Mouse (Mus musculus) CH12.LX (cell line): ENCODE measurements around the gene Cpeb3. TPM values are rescaled to one million over a fixed set of nuclear protein-coding genes. Genes with fewer than 3 reads are reported as not detected.
"Not testable (repeated sequence)": the region's sequence is repeated elsewhere in the genome, so short reads cannot be mapped to it uniquely, and the experiment has no call there.

ENCODE experiments used
- DNase-seq: peaks from one replicate; pipeline ENCODE4 v3.0.0-alpha.2; 2013; ENCODE audit errors: extremely low read depth
- H3K27ac ChIP-seq: 2 replicates; pipeline ENCODE4 v1.5.1; 2012; ENCODE audit warnings: low read depth, mild to moderate bottlenecking, control low read depth, moderate library complexity; ENCODE audit not compliant: insufficient read depth
- H3K27me3 ChIP-seq: replicated peaks from 2 replicates; pipeline ENCODE3; 2012; ENCODE audit warnings: inconsistent platforms
- H3K36me3 ChIP-seq, 2 experiments: replicated peaks in 1 of 2; 2 replicates each; pipeline versions ENCODE3 to v1.6.1; 2012; ENCODE audit warnings: inconsistent platforms in 1 of 2, low read length in 1 of 2, mild to moderate bottlenecking in 1 of 2, mixed read lengths in 1 of 2, moderate library complexity in 1 of 2; ENCODE audit not compliant: control insufficient read depth in 1 of 2, insufficient read depth in 1 of 2
- H3K4me1 ChIP-seq, 2 experiments: 2 replicates each; pipeline ENCODE4 v1.6.1; 2012; ENCODE audit warnings: inconsistent platforms in 1 of 2, moderate library complexity in 1 of 2; ENCODE audit not compliant: insufficient read depth in 2 of 2, control insufficient read depth in 1 of 2
- H3K4me2 ChIP-seq: 2 replicates; pipeline ENCODE4 v1.6.1; 2012; ENCODE audit warnings: low read depth, mild to moderate bottlenecking, control low read depth; ENCODE audit not compliant: poor library complexity, insufficient read depth, severe bottlenecking
- H3K4me3 ChIP-seq, 3 experiments: fragments of 150-350 bp in 1 of 3; sonication (generic) in 1 of 3; replicated peaks in 1 of 3; 2 replicates each; pipeline versions ENCODE3 to v1.5.1; 2011 to 2012; ENCODE audit warnings: low read depth in 2 of 3, low read length in 2 of 3, mild to moderate bottlenecking in 2 of 3, moderate library complexity in 2 of 3, control low read depth in 1 of 3, improper control_type of control experiment in 1 of 3, inconsistent platforms in 1 of 3, mixed read lengths in 1 of 3; ENCODE audit not compliant: poor library complexity in 1 of 3
- H3K79me2 ChIP-seq: replicated peaks from 2 replicates; pipeline ENCODE4 v1.6.1; 2012; ENCODE audit warnings: mild to moderate bottlenecking, moderate library complexity; ENCODE audit not compliant: control insufficient read depth, poor library complexity, insufficient read depth, severe bottlenecking; ENCODE audit errors: extremely low read depth
- H3K9ac ChIP-seq: 2 replicates; pipeline ENCODE4 v1.6.1; 2012; ENCODE audit warnings: low read depth, mild to moderate bottlenecking, control low read depth, moderate library complexity; ENCODE audit not compliant: insufficient read depth
- H3K9me3 ChIP-seq: replicated peaks from 2 replicates; pipeline ENCODE3; 2012; ENCODE audit warnings: low read length, inconsistent platforms, mixed read lengths
- BHLHE40 ChIP-seq: IDR thresholded peaks from 2 replicates; pipeline ENCODE4 v1.6.1; 2011; ENCODE audit warnings: mild to moderate bottlenecking, low read depth, low read length, improper control_type of control experiment
- CHD2 ChIP-seq: IDR thresholded peaks from 2 replicates; pipeline ENCODE4 v1.6.1; 2011; ENCODE audit warnings: low read length, improper control_type of control experiment
- ELF1 ChIP-seq: IDR thresholded peaks from 2 replicates; pipeline ENCODE4 v1.6.1; 2014; ENCODE audit warnings: low read depth, mild to moderate bottlenecking, inconsistent platforms, low read length, improper control_type of control experiment
- EP300 ChIP-seq: IDR thresholded peaks from 2 replicates; pipeline ENCODE4 v1.6.1; 2011; ENCODE audit warnings: low read length, improper control_type of control experiment
- ETS1 ChIP-seq: conservative IDR thresholded peaks from 2 replicates; pipeline ENCODE4 v1.6.1; 2012; ENCODE audit warnings: low read depth, mild to moderate bottlenecking, inconsistent platforms, low read length, improper control_type of control experiment, moderate library complexity
- HCFC1 ChIP-seq: IDR thresholded peaks from 2 replicates; pipeline ENCODE4 v1.6.1; 2012; ENCODE audit warnings: low read depth, mild to moderate bottlenecking, inconsistent platforms, low read length, improper control_type of control experiment
- IRF4 ChIP-seq: IDR thresholded peaks from 2 replicates; pipeline ENCODE4 v1.6.1; 2014; ENCODE audit warnings: low read depth, mild to moderate bottlenecking, inconsistent platforms, low read length, improper control_type of control experiment
- JUN ChIP-seq: IDR thresholded peaks from 2 replicates; pipeline ENCODE4 v1.6.1; 2011; ENCODE audit warnings: low read depth, mild to moderate bottlenecking, low read length, improper control_type of control experiment, moderate library complexity; ENCODE audit not compliant: insufficient read depth
- JUND ChIP-seq: conservative IDR thresholded peaks from 2 replicates; pipeline ENCODE4 v1.6.1; 2011; ENCODE audit warnings: low read depth, low read length, improper control_type of control experiment
- KAT2A ChIP-seq: IDR thresholded peaks from 2 replicates; pipeline ENCODE4 v1.6.1; 2012; ENCODE audit warnings: low read length, improper control_type of control experiment, inconsistent platforms; ENCODE audit not compliant: insufficient replicate concordance
- MAFK ChIP-seq: IDR thresholded peaks from 2 replicates; pipeline ENCODE4 v1.6.1; 2011; ENCODE audit warnings: low read length, improper control_type of control experiment; ENCODE audit not compliant: insufficient replicate concordance
- MAZ ChIP-seq: IDR thresholded peaks from 2 replicates; pipeline ENCODE4 v1.6.1; 2012; ENCODE audit warnings: low read depth, mild to moderate bottlenecking, inconsistent platforms, low read length, improper control_type of control experiment, moderate library complexity
- MEF2A ChIP-seq: IDR thresholded peaks from 2 replicates; pipeline ENCODE4 v1.6.1; 2014; ENCODE audit warnings: low read depth, mild to moderate bottlenecking, inconsistent platforms, low read length, improper control_type of control experiment, borderline replicate concordance
- MXI1 ChIP-seq: IDR thresholded peaks from 2 replicates; pipeline ENCODE4 v1.6.1; 2011; ENCODE audit warnings: mild to moderate bottlenecking, low read depth, low read length, improper control_type of control experiment
- MYC ChIP-seq: IDR thresholded peaks from 2 replicates; pipeline ENCODE4 v1.6.1; 2011; ENCODE audit warnings: low read depth, mild to moderate bottlenecking, improper control_type of control experiment, low read length
- NELFE ChIP-seq: IDR thresholded peaks from 2 replicates; pipeline ENCODE4 v1.6.1; 2011; ENCODE audit warnings: low read depth, low read length, improper control_type of control experiment
- NRF1 ChIP-seq: IDR thresholded peaks from 2 replicates; pipeline ENCODE4 v1.6.1; 2014; ENCODE audit warnings: low read depth, mild to moderate bottlenecking, inconsistent platforms, low read length, improper control_type of control experiment, moderate library complexity
- PAX5 ChIP-seq: IDR thresholded peaks from 2 replicates; pipeline ENCODE4 v1.6.1; 2012; ENCODE audit warnings: low read length, inconsistent platforms, mixed read lengths
- POLR2AphosphoS2 ChIP-seq: IDR thresholded peaks from 2 replicates; pipeline ENCODE4 v1.6.1; 2011; ENCODE audit warnings: low read depth, low read length, improper control_type of control experiment
- RCOR1 ChIP-seq: conservative IDR thresholded peaks from 2 replicates; pipeline ENCODE4 v1.6.1; 2012; ENCODE audit warnings: low read depth, mild to moderate bottlenecking, inconsistent platforms, low read length, improper control_type of control experiment
- SIN3A ChIP-seq: IDR thresholded peaks from 2 replicates; pipeline ENCODE4 v1.6.1; 2012; ENCODE audit warnings: low read length, improper control_type of control experiment, inconsistent platforms
- TCF12 ChIP-seq: IDR thresholded peaks from 2 replicates; pipeline ENCODE4 v1.6.1; 2014; ENCODE audit warnings: low read depth, mild to moderate bottlenecking, inconsistent platforms, low read length, improper control_type of control experiment
- USF1 ChIP-seq: IDR thresholded peaks from 2 replicates; pipeline ENCODE4 v1.6.1; 2014; ENCODE audit warnings: low read depth, mild to moderate bottlenecking, inconsistent platforms, low read length, improper control_type of control experiment
- USF2 ChIP-seq: conservative IDR thresholded peaks from 2 replicates; pipeline ENCODE4 v1.6.1; 2011; ENCODE audit warnings: low read depth, low read length, improper control_type of control experiment
- ZKSCAN1 ChIP-seq: IDR thresholded peaks from 2 replicates; pipeline ENCODE4 v1.6.1; 2012; ENCODE audit warnings: low read depth, inconsistent platforms, low read length, improper control_type of control experiment, borderline replicate concordance
- ZMIZ1 ChIP-seq: IDR thresholded peaks from 2 replicates; pipeline ENCODE4 v1.6.1; 2012; ENCODE audit warnings: low read depth, mild to moderate bottlenecking, inconsistent platforms, low read length, improper control_type of control experiment
- ZNF384 ChIP-seq: IDR thresholded peaks from 2 replicates; pipeline ENCODE4 v1.6.1; 2012; ENCODE audit warnings: low read depth, low read length, improper control_type of control experiment, inconsistent platforms
- dilution Hi-C: fragments of 300-500 bp; cut with MboI; formaldehyde crosslinking; loops from 2 replicates; pipeline ENCODE4 v1.14.3; 2020; ENCODE audit warnings: low sequenced_read_pairs; ENCODE audit not compliant: extremely low pct_unique_long_range_greater_than_20kb, extremely low pct_ligation_motif_present
- in situ Hi-C: fragments of 300-500 bp; cut with MboI; formaldehyde crosslinking; loops from 3 replicates; pipeline ENCODE4 v1.14.3; 2019; ENCODE audit warnings: low sequenced_read_pairs, low pct_ligation_motif_present, low pct_unique_long_range_greater_than_20kb, mixed read lengths
- polyA plus RNA-seq: library from polyadenylated mRNA; unstranded; fragments of >175 nt; gene quantifications from 2 replicates; pipeline ENCODE4 v1.2.1, GENCODE M21; 2012; ENCODE audit warnings: low read depth; ENCODE audit not compliant: insufficient read length
- total RNA-seq, 2 experiments: library from RNA; depleted of rRNA; stranded (reverse); fragments of 300-350 nt in 1 of 2; fragments of >200 nt in 1 of 2; gene quantifications; 2 replicates each; pipeline ENCODE4 v1.2.3; 2012 to 2014

Cpeb3 gene
- total and polyA plus RNA-seq, 3 experiments: 1.5 to 3.1 (median 1.5) TPM

DNA sequence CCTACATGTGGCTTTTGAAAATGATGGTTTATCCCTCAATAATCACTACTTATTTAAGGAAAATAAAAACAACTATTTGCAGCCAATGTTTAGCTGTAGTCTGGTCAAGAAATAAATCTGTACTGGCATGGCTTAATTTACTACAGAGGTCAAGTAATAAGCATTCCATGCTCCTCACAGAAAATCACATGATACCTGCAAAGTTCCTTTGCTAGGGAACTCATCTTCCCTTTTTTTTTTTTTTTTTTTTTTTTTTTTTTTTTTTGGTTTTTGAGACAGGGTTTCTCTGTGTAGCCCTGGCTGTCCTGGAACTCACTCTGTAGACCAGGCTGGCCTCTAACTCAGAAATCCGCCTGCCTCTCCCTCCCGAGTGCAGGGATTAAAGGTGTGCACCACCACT lies 72.9 kb downstream of the Cpeb3 start:
- H3K9ac ChIP-seq, in situ Hi-C loops, dilution Hi-C loops, H3K27me3 ChIP-seq, H3K4me3 ChIP-seq, H3K9me3 ChIP-seq, H3K36me3 ChIP-seq, H3K4me2 ChIP-seq, H3K27ac ChIP-seq, H3K79me2 ChIP-seq, DNase-seq: not testable (repeated sequence)
- peak; percentile 71 for TF ChIP-seq ZNF384
- H3K4me1 ChIP-seq: peaks cover 10 to 57% of the 10 kb centered on the region in 2 experiments; a peak in 3 of 4 replicates

- peak overlapping the region; percentile 41 for H3K27ac ChIP-seq
- TF ChIP-seq TCF12 (peak; percentile 88), NRF1 (peak; percentile 67), HCFC1 (peak; percentile 19; the same call in 1 of the 2 replicates), ZMIZ1 (0 out of 2 replicates have a peak, but pooled peaks have one; percentile 12), POLR2AphosphoS2 (no peak), MYC (peak; percentile 49; the same call in 1 of the 2 replicates), NELFE (0 out of 2 replicates have a peak, but pooled peaks have one; percentile 33), MXI1 (peak; percentile 49; the same call in 1 of the 2 replicates), KAT2A (no peak), EP300 (peak; percentile 92), PAX5 (no peak), SIN3A (peak; percentile 69), BHLHE40 (peak; percentile 59), MAFK (0 out of 2 replicates have a peak, but pooled peaks have one; percentile 3), MEF2A (peak; percentile 91), CHD2 (peak; percentile 72), ETS1 (peak; percentile 78), JUND (peak; percentile 78), USF1 (no peak), ZNF384 (no peak), MAZ (0 out of 2 replicates have a peak, but pooled peaks have one; percentile 32), IRF4 (peak; percentile 92), USF2 (no peak), JUN (peak; percentile 55; the same call in 1 of the 2 replicates), ZKSCAN1 (no peak), RCOR1 (peak; percentile 92), ELF1 (peak; percentile 41; the same call in 1 of the 2 replicates)
- H3K79me2 ChIP-seq: no peaks in the 10 kb centered on the region
- H3K4me1 ChIP-seq: peaks cover 13 to 57% of the 10 kb centered on the region in 2 experiments; a peak in 3 of 4 replicates
- H3K27me3 ChIP-seq: no peaks in the 10 kb centered on the region
- peak; percentile 59 for DNase-seq
- H3K4me3 ChIP-seq: no peak overlapping the region
- no peaks in the 10 kb centered on the region for H3K36me3 ChIP-seq
- no peaks in the 10 kb centered on the region for H3K9me3 ChIP-seq
- H3K4me2 ChIP-seq: peak overlapping the region; percentile 58
- dilution Hi-C loops: no loop called here
- in situ Hi-C loops: no loop called here
- H3K9ac ChIP-seq: no peak overlapping the region
These were observed 74.7 kb downstream of the Cpeb3 start for GRCm38 (mm10) chr19:37133666-37134065.
